Mouse (Mus musculus) E14TG2a.4 (cell line): ENCODE results near the gene Mecr.

Experiments used
- CTCF ChIP-seq: conservative IDR thresholded peaks from 2 replicates; pipeline ENCODE4 v1.5.1; 2014; ENCODE audit warnings: low read length
- NANOG ChIP-seq: IDR thresholded peaks from 2 replicates; pipeline ENCODE4 v1.6.1; 2014; ENCODE audit warnings: borderline replicate concordance, low read length, mixed read lengths
- POU5F1 ChIP-seq: IDR thresholded peaks from 2 replicates; pipeline ENCODE4 v1.6.1; 2014; ENCODE audit warnings: low read length, borderline replicate concordance

GRCm38 (mm10) chr4:131821161-131821731 lies 22.0 kb upstream of the Mecr start:
- no peak for TF ChIP-seq CTCF
- no peak for TF ChIP-seq POU5F1
- TF ChIP-seq NANOG: no peak
